Comparison of ENCODE assay signal across 8 mouse cellular contexts in genomic region chr14:50784391-50785250, GRCm38 (mm10). TPM values are rescaled to one million over a fixed set of nuclear protein-coding genes. Genes with fewer than 3 reads are reported as not detected.
DNase-seq lines count a peak whose midpoint lies in the region; ATAC-seq and TF ChIP-seq lines count a peak whose summit lies in the region.

No protein-coding gene starts in this region.

- TF ChIP-seq EP300 in stomach, postnatal 0 days (optimal IDR thresholded peaks at IDR 0.05): no peak

- H3K27ac ChIP-seq in kidney, adult 2 months (ENCODE audit: insufficient read depth, low read depth, low read length): peak overlapping the region; percentile 25; the same call in 1 of the 2 replicates
- peak overlapping the region; percentile 70; the same call in 1 of the 2 replicates for H3K27ac ChIP-seq in heart, embryonic 16.5 days (ENCODE audit: low read length)
- H3K27ac ChIP-seq in lung, embryonic 16.5 days (ENCODE audit: low read length): peak overlapping the region; percentile 27; the same call in 1 of the 2 replicates
- H3K27ac ChIP-seq in stomach, postnatal 0 days (replicated peaks): peak overlapping the region; percentile 74

- DNase-seq in kidney, adult 2 months: no peak
- DNase-seq in kidney, adult 18-20 months: no peak
- peak; percentile 19 for DNase-seq in T-cell, adult 2 months (ENCODE audit: low spot score)
- no peak for DNase-seq in stomach, postnatal 0 days (ENCODE audit: low spot score)
- no peak for DNase-seq in testis, postnatal 10 days (ENCODE audit: low spot score)

- H3K36me3 ChIP-seq in kidney, adult 2 months (ENCODE audit: control insufficient read depth, insufficient read depth, low read length): no peaks in the 10 kb centered on the region
- H3K36me3 ChIP-seq in heart, embryonic 16.5 days (ENCODE audit: control insufficient read depth, insufficient read depth): peaks cover 18% of the 10 kb centered on the region
- peaks cover 12% of the 10 kb centered on the region for H3K36me3 ChIP-seq in lung, embryonic 16.5 days (ENCODE audit: control insufficient read depth, insufficient read depth, low read length)
- H3K36me3 ChIP-seq in stomach, postnatal 0 days (ENCODE audit: control insufficient read depth, insufficient read depth, low read length): peaks cover 5% of the 10 kb centered on the region; the same call in 1 of the 2 replicates

- peak overlapping the region; percentile 69 for H3K4me3 ChIP-seq in kidney, adult 2 months (ENCODE audit: insufficient read depth, low read depth, low read length)
- peak overlapping the region; percentile 75 for H3K4me3 ChIP-seq in heart, embryonic 16.5 days (ENCODE audit: low read length)
- H3K4me3 ChIP-seq in lung, embryonic 16.5 days (ENCODE audit: low read length): peak overlapping the region; percentile 94
- H3K4me3 ChIP-seq in stomach, postnatal 0 days (ENCODE audit: low read depth, low read length): peak overlapping the region; percentile 79

- WGBS in kidney, adult 2 months: 8% methylated on average over 16 of the region's 16 CpGs
- WGBS in heart, embryonic 16.5 days: 21% methylated on average over 16 of the region's 16 CpGs
- WGBS in lung, embryonic 16.5 days: 21% methylated on average over 16 of the region's 16 CpGs
- WGBS in stomach, postnatal 0 days: 17% methylated on average over 16 of the region's 16 CpGs

- H3K4me1 ChIP-seq in kidney, adult 2 months (ENCODE audit: control insufficient read depth, insufficient read depth, low read length): 0 out of 2 replicates have a peak, but pooled peaks cover 4% of the 10 kb centered on the region
- H3K4me1 ChIP-seq in heart, embryonic 16.5 days (ENCODE audit: control insufficient read depth, insufficient read depth, low read length): peaks cover 4% of the 10 kb centered on the region
- H3K4me1 ChIP-seq in lung, embryonic 16.5 days (replicated peaks; ENCODE audit: control insufficient read depth, insufficient read depth, low read length): peaks cover 6% of the 10 kb centered on the region
- peaks cover 3% of the 10 kb centered on the region; the same call in 1 of the 2 replicates for H3K4me1 ChIP-seq in stomach, postnatal 0 days (replicated peaks; ENCODE audit: control insufficient read depth, insufficient read depth)

- H3K4me2 ChIP-seq in heart, embryonic 16.5 days (ENCODE audit: low read depth, low read length): peak overlapping the region; percentile 56
- H3K4me2 ChIP-seq in lung, embryonic 16.5 days (ENCODE audit: low read depth, low read length): peak overlapping the region; percentile 78
- H3K4me2 ChIP-seq in stomach, postnatal 0 days (replicated peaks; ENCODE audit: low read depth): peak overlapping the region; percentile 57

- H3K9me3 ChIP-seq in heart, embryonic 16.5 days (replicated peaks; ENCODE audit: control insufficient read depth, low read length): no peaks in the 10 kb centered on the region
- H3K9me3 ChIP-seq in lung, embryonic 16.5 days (ENCODE audit: control insufficient read depth, low read length): no peaks in the 10 kb centered on the region
- no peaks in the 10 kb centered on the region for H3K9me3 ChIP-seq in stomach, postnatal 0 days (ENCODE audit: control insufficient read depth, low read length)

- ATAC-seq in heart, embryonic 16.5 days (replicated peaks; ENCODE audit: extremely low read depth, insufficient read depth, low FRiP score): no peak
- ATAC-seq in lung, embryonic 16.5 days (ENCODE audit: low read depth): no peak
- ATAC-seq in stomach, postnatal 0 days (ENCODE audit: low FRiP score, low TSS enrichment): no peak; the same call in 1 of the 2 replicates
- no peak for ATAC-seq in cerebellum, adult (ENCODE audit: insufficient number of reproducible peaks, low FRiP score, low TSS enrichment)

- H3K27me3 ChIP-seq in kidney, adult 2 months (replicated peaks; ENCODE audit: control insufficient read depth, insufficient read depth, low read length): no peaks in the 10 kb centered on the region
- no peaks in the 10 kb centered on the region for H3K27me3 ChIP-seq in heart, embryonic 16.5 days (ENCODE audit: control insufficient read depth, insufficient read depth, low read length)
- no peaks in the 10 kb centered on the region for H3K27me3 ChIP-seq in lung, embryonic 16.5 days (ENCODE audit: control insufficient read depth, insufficient read depth, low read depth, low read length)
- no peaks in the 10 kb centered on the region for H3K27me3 ChIP-seq in stomach, postnatal 0 days (ENCODE audit: control insufficient read depth, insufficient read depth, low read length)

- TF ChIP-seq CTCF in kidney, adult 2 months (conservative IDR thresholded peaks at IDR 0.05; ENCODE audit: insufficient read depth, insufficient read length, low read depth, low read length): no peak
- TF ChIP-seq CTCF in stomach, postnatal 0 days (IDR thresholded peaks at IDR 0.05; ENCODE audit: low read depth): no peak

- no peak for TF ChIP-seq POLR2A in kidney, adult 2 months (IDR thresholded peaks at IDR 0.05; ENCODE audit: low read depth, low read length)

- peak overlapping the region; percentile 78 for H3K9ac ChIP-seq in heart, embryonic 16.5 days (ENCODE audit: low read length)
- H3K9ac ChIP-seq in lung, embryonic 16.5 days (ENCODE audit: low read length): peak overlapping the region; percentile 85
- H3K9ac ChIP-seq in stomach, postnatal 0 days (ENCODE audit: low read length): peak overlapping the region; percentile 79

RNA-seq across cellular contexts. Expression of gene Ttc5, which starts 0.7 kb away (rescaled TPM):
- 24.5 and 25.8 TPM in 2 replicates for polyA plus RNA-seq in kidney, adult 2 months (2012; rRNA removed)
- polyA plus RNA-seq in heart, embryonic 16.5 days (2015; fragmentation: Nextera tagmentation; extraction: Ambion mirVana): 46.1 and 48.8 TPM in 2 replicates
- polyA plus RNA-seq in lung, embryonic 16.5 days (2015; fragmentation: Nextera tagmentation; extraction: Ambion mirVana): 68.6 and 71.7 TPM in 2 replicates
- polyA plus RNA-seq in stomach, postnatal 0 days (2015; fragmentation: Nextera tagmentation; extraction: Ambion mirVana): 35.1 and 37.0 TPM in 2 replicates

RNA-seq across cellular contexts. Expression of gene Ccnb1ip1, which starts 22.9 kb away (rescaled TPM):
- polyA plus RNA-seq in kidney, adult 2 months (2012; rRNA removed): not detected in 2 replicates
- polyA plus RNA-seq in heart, embryonic 16.5 days (2015; fragmentation: Nextera tagmentation; extraction: Ambion mirVana): not detected in 2 replicates
- not detected in 2 replicates for polyA plus RNA-seq in lung, embryonic 16.5 days (2015; fragmentation: Nextera tagmentation; extraction: Ambion mirVana)
- not detected in 2 replicates for polyA plus RNA-seq in stomach, postnatal 0 days (2015; fragmentation: Nextera tagmentation; extraction: Ambion mirVana)

RNA-seq across cellular contexts. Expression of gene Parp2, which starts 23.0 kb away (rescaled TPM):
- polyA plus RNA-seq in kidney, adult 2 months (2012; rRNA removed): 12.0 and 12.6 TPM in 2 replicates
- polyA plus RNA-seq in heart, embryonic 16.5 days (2015; fragmentation: Nextera tagmentation; extraction: Ambion mirVana): 39.3 and 40.4 TPM in 2 replicates
- 62.5 and 64.7 TPM in 2 replicates for polyA plus RNA-seq in lung, embryonic 16.5 days (2015; fragmentation: Nextera tagmentation; extraction: Ambion mirVana)
- polyA plus RNA-seq in stomach, postnatal 0 days (2015; fragmentation: Nextera tagmentation; extraction: Ambion mirVana): 27.9 and 28.7 TPM in 2 replicates

RNA-seq across cellular contexts. Expression of gene Olfr749, which starts 39.7 kb away (rescaled TPM):
- not detected in 2 replicates for polyA plus RNA-seq in kidney, adult 2 months (2012; rRNA removed)
- not detected in 2 replicates for polyA plus RNA-seq in heart, embryonic 16.5 days (2015; fragmentation: Nextera tagmentation; extraction: Ambion mirVana)
- polyA plus RNA-seq in lung, embryonic 16.5 days (2015; fragmentation: Nextera tagmentation; extraction: Ambion mirVana): not detected in 2 replicates
- not detected in 2 replicates for polyA plus RNA-seq in stomach, postnatal 0 days (2015; fragmentation: Nextera tagmentation; extraction: Ambion mirVana)
